Mouse (Mus musculus): ENCODE data around the gene Hdac7.
A peak's percentile ranks its signal among the peaks of the same experiment; 100 is the strongest.

The Hdac7 gene

DNA sequence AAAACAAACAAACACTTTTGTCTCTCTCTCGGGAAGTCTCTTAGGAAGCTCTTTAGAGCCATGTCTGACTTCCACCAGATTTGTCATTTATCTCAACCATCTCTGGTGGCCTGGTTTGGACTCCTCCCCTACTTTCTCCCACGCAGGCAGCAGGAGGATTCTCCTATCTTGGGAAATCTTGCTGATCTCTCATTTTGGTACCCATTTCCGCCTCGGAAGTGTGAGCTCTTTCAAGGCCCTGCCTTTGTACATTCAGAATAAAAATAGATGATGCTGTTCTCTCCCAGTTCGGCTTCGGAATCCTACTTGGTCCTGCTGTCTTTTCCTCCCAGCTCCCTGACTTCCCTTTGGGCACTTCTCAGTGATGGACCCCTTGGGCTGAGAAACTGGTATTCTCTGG is 10.2 kb upstream of the Hdac7 start:
- no peak for DNase-seq (ENCODE audit: low spot score)

DNA sequence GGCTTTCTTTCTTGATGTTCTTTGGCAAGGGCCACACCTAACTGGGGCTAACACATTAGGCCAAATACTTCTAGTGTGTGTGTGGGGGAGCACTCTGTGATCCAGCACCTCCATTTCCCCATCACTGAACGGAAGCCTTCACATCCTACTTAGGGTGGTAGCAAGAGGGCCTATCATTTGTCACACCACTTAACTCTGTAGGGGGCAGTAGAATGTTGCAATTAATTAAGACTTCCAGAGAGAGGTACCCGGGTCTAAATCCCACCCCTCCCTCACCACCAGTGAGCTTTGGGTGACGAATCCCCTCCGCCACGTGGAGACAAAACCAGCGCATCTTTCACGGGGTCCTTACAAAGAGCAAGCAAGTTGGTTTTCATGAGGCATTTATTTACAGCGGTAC is 9.8 kb upstream of the Hdac7 start:
- no peak for DNase-seq (ENCODE audit: low spot score)

DNA sequence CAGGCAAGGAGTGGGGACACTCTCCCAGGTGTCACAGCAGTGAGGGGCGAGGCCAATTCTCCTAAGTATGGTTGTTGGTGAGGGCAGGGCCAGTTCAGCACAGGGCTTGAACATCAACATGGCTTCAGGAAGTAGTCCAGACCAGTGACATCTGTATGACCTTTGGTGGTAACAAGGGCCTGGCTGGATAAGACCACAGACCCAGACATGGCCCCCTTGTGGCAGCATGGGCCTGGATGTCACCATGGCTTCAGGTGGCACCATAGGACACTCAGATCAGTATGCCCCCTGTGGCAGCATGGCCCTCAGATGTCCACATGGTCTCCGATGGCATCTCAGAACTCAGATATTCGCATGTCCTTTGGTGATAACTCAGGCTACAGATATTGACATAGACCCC is 8.0 kb upstream of the Hdac7 start:
- DNase-seq (ENCODE audit: low spot score) = no peak

DNA sequence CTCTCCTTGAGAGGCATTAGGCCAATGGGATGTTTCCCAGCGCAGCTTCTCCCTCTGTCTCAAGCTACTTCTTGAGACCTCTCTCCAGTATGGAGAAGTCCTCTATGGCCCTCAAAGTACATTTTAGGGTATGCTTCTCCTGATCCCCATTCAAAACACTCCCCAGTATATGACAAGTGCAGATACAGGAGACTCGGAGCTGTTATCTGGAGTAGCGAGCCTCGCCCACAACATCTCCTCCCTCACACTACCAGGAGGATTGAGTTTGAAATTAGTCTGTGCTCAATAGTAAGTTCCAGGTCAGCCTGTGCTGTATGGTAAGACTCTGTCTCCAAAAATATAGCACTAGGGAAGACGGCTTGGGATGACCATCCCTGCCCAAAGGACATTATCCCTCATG is 6.7 kb upstream of the Hdac7 start:
- DNase-seq (ENCODE audit: low spot score) = no peak

DNA sequence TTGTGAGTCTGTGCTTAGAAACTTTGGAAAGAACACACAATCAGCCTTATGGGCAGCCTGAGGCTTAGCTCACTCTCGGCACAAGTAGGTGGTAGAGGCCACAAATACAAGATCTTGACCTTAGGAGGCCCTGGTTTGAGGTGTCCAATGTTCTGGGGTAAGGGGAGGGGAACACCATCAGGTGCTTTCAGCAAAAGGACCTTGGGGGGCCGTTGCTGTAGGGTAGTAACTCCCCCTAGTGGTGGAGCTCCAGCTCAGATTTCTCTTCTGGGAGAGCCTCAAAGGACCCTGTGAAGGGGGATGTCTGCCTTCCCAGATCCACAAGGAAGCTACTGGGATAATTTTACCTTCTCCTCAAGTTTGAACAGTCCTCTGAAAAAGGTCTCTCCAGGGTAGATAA is 6.1 kb upstream of the Hdac7 start:
- DNase-seq (ENCODE audit: low spot score) = no peak

DNA sequence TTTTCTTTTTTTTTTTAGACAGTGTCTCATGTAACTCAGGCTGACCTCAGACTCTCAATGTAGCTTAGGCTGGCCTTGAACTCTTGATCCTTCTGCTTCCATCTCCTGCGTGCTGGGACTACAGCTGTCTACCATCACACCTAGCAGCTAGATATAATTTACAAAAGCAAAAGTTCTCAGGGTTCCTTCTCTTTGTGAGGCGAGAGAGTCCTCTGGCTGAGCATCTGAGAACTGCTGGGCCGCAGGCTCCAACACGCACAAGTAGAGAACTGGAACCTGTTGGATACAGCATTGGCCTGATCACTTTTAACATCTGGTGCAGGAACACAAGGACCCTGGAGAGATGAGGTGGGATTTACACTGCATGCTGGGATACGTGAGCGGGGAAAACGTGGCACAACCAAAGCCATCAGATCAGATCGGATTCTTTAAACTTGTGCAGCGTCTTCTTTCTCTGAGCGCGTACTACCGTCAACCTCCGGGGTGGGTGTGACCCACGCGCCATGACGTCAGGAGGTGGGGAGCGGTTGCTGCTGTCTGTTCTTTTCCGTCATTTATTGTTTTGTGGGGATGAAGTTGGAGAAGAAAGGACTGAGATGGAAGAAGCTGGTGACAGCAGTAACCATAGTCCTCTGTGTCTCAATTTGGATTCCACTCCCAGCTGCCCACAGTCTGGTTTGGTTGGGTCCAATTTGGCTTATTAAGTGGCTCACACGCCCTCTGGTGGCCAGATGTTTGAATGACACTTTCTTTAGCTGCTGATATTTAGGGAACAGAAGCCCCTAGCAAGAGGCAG is 5.0 kb upstream of the Hdac7 start:
- DNase-seq (ENCODE audit: low spot score) = peak; percentile 56

DNA sequence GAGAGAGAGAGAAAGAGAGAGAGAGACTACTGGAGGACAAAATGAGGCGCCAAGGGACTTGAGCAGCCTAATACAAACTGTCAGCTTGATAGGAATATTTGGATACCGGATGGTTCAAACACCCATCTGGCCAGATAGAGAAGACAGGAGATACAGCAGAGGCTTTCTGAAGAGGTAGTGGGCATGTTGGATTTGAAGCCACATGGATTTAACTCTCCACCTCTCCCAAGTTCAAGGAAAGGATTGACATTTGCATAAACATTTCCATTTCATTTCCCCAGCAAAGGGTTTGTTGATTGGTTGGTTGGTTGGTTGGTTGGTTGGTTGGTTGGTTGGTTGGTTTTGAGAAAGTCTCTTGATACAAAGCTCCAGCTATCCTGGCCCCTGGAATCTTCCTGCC is 3.6 kb upstream of the Hdac7 start:
- no peak for DNase-seq (ENCODE audit: low spot score)

DNA sequence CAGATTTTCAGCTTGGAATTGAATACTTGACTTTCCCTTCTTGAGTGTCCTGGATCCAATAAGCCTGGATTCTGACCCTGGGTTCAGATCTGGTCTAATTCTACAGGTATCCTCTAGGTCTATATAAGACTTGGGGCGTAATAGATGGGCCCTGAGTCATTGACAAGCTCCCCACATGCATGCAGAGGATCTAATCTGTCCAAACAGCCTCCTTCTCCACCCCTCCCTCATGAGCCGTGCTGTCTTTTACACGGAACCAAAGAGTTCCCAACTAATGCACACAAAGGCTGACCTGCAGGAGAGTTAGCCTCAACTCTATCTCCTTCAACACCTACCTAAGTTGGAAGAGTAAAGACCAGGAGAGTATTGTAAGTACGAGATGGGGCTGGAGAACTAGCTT is 3.0 kb upstream of the Hdac7 start:
- no peak for DNase-seq (ENCODE audit: low spot score)

DNA sequence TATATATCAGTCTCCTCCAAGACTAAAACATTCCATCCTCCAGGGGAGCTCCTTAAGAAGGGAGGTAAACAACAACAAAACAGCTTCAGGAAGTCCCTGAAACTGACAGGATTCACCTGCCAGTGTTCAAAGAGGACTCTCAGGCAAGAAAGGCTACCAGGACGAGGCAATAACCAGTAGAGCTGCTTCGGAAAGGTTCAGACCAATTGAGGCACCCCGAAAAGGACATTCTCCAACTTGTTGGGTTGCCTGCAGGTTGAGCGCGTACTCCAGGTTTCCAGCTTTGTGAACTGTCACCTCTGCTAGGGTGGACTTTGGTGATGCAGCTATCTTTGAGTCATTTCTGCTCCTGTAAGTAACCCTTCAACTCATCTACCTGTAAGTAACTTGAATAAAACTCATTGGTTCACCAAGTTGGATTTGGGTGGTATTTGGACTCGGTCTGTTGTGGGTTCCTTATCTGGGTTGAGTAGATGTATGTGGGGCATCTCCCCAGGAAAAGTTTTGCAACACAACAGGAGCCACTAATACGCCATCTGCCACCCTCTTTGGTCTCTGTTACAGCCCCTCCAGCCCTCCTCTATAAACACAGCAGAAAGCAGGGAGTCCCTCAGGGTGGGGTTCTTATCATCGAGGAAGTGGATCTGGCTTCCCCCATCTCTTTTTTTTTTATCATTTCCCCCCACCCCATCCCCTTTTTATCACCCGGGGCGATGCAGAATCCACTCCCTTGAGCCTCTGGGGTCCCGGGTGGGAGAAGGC is 2.0 kb upstream of the Hdac7 start:
- DNase-seq (ENCODE audit: low spot score) = no peak

DNA sequence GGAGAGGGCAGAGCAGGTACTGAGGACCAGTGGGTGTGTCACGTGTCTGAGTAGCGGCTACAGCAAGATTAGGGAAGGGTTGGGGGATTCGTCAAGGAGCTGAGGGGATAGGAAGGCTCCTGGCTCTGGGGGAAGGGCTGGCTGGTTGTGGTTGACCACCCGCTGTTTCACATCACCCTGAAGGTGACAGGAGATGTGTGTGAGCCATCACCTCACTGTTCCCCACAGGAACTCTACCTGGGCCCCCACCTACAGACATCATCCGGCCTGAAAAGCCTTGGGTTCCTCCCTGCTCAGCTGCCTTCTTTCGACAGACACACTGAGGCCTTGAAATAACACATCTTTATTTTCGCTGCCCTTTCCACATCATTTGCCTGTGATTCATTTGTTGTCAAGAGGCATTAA is 1.1 kb downstream of the Hdac7 start:
- no peak for DNase-seq (ENCODE audit: low spot score)

DNA sequence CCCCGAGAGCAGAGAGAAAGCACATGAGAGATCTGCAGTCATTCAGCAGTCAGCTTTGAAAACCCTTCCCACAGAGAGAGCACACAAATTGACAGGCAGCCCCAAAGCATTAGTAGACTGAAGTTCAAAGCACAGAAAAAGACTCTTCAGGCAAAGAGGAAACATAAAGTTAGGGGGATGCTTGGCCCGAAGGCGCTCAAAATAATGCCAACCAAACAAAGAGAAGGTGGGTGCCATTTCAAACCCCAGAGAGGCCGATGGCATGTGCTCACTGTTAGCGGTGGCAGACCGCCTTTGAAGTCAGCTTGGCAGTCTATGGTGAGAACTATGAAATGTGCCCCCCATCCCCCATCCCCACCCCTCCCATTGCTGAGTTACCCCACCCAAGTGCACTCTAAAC is 2.2 kb downstream of the Hdac7 start:
- no peak for DNase-seq (ENCODE audit: low spot score)

DNA sequence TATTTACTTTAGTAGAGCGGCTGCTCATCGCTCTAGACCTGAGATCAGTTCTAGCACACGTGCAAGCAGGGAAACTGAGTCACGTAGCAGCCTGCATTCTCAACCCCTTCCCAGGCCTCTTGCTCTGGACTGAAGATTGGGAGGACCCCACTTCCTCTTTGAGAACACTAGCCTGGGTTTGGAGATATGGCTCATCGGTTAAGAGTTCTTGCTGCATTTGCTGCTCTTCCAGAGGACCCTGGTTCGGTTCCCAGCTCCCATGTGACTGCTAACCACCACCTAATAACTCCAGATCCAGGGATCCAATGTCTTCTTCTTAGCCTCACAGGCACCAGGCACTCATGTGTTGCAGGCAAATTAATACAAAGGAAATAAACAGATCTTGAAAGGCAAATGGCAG is 2.9 kb downstream of the Hdac7 start:
- no peak for DNase-seq (ENCODE audit: low spot score)

DNA sequence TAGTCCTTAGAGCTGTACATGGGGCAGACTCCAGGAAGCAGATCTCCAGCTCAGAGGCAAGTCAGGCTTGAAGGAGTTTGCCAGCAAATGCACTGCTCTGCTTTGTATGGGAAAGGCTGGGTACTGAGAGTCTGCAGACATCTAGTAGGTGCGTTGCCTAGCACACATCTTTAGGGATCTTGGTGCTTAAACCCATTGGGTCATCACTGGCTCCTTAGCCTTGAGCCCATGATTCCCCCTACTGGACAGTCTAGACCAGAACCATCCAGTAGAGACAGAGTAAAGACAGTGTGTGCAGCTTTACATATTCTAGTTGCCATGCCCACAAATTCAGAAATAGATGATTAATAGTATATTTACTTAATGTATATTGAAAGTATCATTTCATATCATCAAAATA is 3.5 kb downstream of the Hdac7 start:
- no peak for DNase-seq (ENCODE audit: low spot score)

DNA sequence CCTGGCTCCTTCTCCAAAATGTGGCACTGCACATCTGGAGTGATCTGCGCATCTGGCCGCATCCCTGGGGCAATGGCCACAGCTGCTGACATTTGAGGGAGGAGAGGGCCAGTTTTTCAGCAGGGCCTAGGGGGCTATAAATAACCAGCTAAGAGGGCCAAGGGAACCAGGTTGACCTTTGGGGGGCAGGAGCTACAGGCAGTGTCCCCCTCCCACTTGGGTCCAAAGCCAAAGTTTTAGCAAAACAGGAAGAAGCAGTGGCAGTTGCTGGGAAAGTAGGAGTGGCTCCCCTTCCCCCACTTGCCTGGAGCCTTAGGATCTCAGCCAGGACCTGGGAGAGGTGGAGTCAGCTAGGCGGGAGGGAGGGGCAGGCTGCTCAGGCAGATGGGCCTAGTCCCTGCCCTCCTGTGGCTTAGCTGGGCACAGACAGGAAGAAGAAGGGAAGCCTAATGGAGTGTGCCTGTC is 4.3 kb downstream of the Hdac7 start:
- no peak for DNase-seq (ENCODE audit: low spot score)

DNA sequence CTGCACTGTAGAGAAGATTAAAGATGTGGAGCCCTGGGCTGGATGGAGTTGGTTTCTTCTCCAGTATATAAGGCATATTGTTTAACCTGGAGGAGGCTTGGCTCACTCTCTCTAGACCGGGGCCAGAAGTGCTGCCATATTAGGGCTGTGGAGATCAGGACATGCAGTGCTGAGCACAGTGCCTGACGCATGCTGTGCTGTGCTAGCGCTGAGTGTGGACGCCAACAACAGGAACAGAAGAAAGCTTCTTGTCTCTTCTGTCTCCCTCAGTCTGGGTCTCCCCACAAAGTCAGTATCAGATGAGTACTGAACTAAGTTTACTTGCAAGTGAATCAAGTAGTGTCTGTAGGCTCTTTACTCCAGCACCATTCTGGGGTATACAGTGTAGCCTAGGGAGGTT is 4.8 kb downstream of the Hdac7 start:
- no peak for DNase-seq (ENCODE audit: low spot score)

DNA sequence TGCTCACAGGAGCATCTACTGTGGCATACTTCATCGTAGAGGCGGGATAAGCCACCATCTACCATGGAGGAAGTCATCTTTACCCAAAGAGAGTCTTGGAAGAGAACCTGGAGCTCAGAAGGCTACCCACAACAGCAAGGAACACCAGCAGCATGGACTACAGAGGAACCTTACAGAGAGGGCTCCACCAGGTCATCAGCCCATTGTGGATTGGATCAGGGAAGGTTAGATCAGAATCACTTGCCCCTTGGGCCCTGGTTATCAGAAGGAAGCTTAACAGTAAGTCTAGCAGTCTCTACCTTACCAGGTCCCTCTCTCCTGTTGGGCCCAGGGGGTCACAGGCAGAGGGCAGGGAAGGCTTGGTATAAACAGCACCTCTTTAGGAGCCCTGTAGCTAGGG is 5.3 kb downstream of the Hdac7 start:
- DNase-seq (ENCODE audit: low spot score) = no peak

DNA sequence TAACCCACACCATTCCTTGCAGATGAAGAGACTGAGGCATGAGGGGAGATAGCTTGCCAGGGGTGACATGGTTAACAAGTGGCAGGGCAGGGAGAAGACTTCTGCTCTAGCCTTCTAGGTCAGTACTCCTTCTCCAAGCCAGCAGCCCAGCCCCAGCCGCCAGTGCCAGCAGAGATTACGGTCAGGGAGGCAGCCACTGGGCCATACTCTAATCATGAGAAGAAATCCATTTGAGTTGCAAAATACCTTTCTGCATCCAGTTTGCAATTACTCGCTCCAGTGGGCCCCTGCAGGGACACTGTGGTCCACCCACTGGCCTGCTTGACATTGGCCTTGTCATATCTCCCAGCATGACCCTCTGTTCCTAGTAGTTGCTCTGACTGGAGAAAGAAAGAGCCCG is 5.9 kb downstream of the Hdac7 start:
- DNase-seq (ENCODE audit: low spot score) = no peak

DNA sequence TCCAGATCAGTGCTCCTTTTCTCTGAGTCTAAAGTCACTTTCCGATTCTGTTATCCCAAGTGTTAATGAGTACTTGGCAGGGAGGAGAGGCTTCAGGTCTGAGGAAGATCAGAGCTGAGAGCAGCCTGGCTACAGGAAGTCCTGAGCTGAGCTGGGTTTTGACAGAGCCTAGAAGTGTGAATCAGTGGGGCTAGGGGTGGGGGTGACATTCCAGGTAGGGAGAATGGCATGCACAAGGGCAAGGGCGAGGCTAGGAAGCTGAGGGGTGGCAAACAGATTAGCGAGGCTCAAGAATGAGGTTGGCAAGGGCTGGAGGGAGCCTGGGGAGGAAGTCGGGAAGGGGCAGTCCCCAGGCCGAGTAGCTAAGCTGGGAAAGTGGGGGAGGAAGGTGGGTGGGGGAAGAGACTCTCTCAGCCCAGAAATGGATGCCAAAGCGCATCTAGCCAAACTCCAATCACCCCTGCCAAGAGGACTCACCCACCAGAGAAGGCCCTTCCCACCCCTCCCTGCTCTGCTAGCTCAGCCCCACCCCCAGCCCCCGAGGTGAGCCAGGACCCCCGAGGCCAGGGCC is 6.7 kb downstream of the Hdac7 start:
- no peak for DNase-seq (ENCODE audit: low spot score)

DNA sequence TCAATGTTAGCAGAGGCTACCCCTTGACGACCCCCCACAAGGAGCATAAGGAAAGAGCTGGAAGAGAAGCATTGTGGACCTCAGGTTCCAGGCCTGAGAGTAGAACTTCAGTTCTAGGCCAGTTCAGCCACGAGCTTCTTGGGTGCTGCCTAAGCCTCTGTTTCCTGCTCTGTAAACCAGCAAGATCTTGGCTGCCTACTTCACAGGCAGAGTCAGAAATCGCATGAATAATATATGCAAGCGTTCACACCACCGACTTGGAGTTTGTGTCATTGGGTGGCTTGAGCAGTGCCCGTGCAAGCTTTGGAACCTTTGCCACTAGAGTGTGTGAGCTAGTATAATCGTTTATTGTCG is 7.4 kb downstream of the Hdac7 start:
- no peak for DNase-seq (ENCODE audit: low spot score)

DNA sequence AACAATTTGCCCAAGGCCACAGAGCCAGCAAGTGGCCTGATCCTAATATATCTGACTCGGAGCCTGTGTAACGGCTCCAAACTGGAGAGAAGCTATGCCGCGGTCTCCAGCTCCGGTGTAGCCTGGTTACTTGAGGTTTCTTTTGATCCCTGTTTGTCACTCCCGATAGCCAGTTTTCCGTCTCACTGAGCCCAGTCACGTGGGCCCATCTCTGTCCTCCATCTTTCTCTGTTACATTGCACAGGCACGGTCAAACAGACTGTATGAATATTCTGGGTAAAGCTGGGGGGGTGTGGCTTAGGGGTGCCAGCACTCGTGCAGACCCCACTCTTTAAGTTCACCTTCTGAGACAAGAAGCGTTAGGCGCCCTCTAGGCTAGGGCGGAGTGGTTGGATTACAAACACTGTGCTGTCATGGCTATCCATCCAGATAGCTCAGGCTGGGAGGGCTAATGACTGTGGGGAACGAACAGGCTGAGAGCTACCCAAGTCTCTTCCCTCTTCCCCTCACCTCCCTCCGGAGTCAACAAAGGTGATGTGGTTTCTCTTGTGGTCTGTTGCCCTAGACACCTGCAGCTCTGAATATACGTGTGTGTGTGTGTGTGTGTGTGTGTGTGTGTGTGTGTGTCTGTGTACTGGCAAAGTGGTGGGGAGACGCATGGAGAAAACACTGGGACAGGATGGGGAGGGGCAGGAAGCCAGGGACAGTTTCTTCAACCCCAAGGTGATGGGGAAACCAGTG is 8.0 kb downstream of the Hdac7 start:
- no peak for DNase-seq (ENCODE audit: low spot score)

DNA sequence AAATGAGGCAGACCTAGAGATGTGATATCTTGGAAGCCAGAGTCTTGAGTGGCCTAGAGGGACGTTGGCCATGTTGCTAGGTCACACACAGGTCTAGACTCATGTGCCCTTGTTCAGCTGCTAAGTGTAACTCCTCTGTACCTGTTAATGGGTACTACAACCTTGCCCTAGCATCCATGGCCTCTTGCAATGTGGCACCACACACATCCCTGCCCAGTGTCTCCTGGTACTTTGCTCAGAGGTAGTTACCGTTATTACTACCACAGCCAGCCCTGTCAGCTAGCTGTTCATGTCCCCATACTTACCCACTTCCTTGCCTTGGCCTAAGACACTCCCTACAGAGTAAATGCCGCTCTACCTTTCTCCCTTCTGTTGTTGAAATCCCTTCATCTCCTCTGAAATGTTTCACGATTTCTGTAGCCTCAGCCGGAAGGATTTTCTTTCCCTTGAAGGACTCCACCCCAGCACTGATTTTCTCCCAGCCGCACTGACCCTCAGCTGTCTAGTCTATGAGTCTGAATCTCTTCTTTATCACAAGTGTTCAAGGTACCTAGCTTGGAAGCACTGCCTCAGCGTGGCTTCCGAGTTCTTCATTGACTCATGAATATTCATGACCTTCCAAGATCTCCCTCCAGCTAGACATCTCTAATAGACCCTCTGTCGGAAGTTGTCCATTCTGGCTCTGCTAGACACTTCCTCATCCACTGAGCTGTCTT is 11.4 kb downstream of the Hdac7 start:
- no peak for DNase-seq (ENCODE audit: low spot score)

DNA sequence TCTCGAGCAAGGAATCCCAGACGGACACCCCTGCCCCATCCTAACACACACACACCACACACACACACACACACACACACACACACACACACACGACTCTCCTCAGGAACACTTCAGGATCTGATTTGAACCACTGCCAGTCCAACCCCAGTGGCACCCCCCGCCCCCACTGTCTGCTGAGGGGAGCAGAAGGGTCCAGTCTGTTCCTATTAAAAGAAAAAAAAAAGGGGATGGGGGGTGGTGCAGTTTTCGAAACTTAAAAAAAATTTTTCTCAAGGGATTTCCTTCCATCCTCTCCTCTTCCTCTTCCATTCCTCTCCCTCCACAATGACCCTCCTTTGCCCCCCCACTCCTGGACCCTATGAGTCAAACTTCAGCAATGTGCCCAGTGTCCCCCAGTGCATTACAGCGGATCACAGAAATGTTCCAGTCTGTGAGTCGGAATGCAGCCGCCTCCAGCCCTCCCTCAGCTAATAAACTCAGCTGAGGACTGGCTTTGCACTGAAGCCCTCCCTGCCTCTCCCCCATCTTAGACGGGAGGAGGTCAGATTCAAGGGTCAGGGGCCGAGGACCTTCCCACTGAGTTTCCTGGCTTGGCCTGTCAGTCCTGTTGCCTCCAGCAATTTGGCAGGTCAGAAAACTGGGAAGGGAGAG is 12.2 kb downstream of the Hdac7 start:
- DNase-seq (ENCODE audit: low spot score) = no peak
